Mouse (Mus musculus) cerebellum, adult 2 months (tissue): ENCODE data around the gene Cacna2d3. TPM values are rescaled to one million over a fixed set of nuclear protein-coding genes. Genes with fewer than 3 reads are reported as not detected.

Experiments used
- DNase-seq, 2 experiments: peaks; one replicate each; pipeline ENCODE4 v3.0.0; 2021
- H3K27ac ChIP-seq: fragments of 200-500 bp; 2 replicates; pipeline ENCODE4 v1.5.1; 2012; ENCODE audit warnings: low read length, control low read depth, inconsistent platforms; ENCODE audit not compliant: insufficient read depth
- H3K27me3 ChIP-seq: fragments of 200-500 bp; 2 replicates; pipeline ENCODE4 v1.6.1; 2012; ENCODE audit warnings: inconsistent platforms, mild to moderate bottlenecking, low read length, moderate library complexity; ENCODE audit not compliant: control insufficient read depth, insufficient read depth
- H3K4me1 ChIP-seq: fragments of 200-500 bp; 2 replicates; pipeline ENCODE4 v1.6.1; 2011; ENCODE audit warnings: low read length; ENCODE audit not compliant: control insufficient read depth, insufficient read depth
- H3K4me3 ChIP-seq: fragments of 200-500 bp; replicated peaks from 2 replicates; pipeline ENCODE3; 2011; ENCODE audit warnings: mild to moderate bottlenecking, low read depth, low read length, control low read depth; ENCODE audit not compliant: insufficient read depth
- CTCF ChIP-seq: fragments of 200-500 bp; IDR thresholded peaks from 2 replicates; pipeline ENCODE4 v1.5.1; 2011; ENCODE audit warnings: low read depth, mild to moderate bottlenecking, control low read depth, low read length, moderate library complexity, borderline replicate concordance; ENCODE audit not compliant: insufficient read depth
- POLR2A ChIP-seq: fragments of 200-500 bp; IDR thresholded peaks from 2 replicates; pipeline ENCODE4 v1.6.1; 2011; ENCODE audit warnings: low read length, control low read depth, borderline replicate concordance; ENCODE audit not compliant: insufficient read depth
- WGBS: fragments of 180-500 bp; shearing (Covaris S2); methylation state at CpG from one replicate; pipeline ENCODE4 v1.1.7; 2018; 5-methylcytosine and 5-hydroxymethylcytosine counted together
- polyA plus RNA-seq: library from polyadenylated mRNA; depleted of rRNA; stranded (reverse); fragments of >200 nt; gene quantifications from 2 replicates; pipeline ENCODE4 v1.2.3, GENCODE M21; 2012

The Cacna2d3 gene
- polyA plus RNA-seq, 1 experiment, result 40.3 TPM

GRCm38 (mm10) chr14:29402471-29402870 is 319.2 kb downstream of the Cacna2d3 start:
- Histone ChIP-seq H3K27me3 (no peaks in the 10 kb centered on the region), H3K4me3 (no peak overlapping the region), H3K4me1 (0 out of 2 replicates have a peak, but pooled peaks cover 2% of the 10 kb centered on the region), H3K27ac (no peak overlapping the region)
- WGBS, result 66% methylated on average over 8 of the region's 8 CpGs
- TF ChIP-seq CTCF (no peak), POLR2A (no peak)
- no peak for DNase-seq

DNA sequence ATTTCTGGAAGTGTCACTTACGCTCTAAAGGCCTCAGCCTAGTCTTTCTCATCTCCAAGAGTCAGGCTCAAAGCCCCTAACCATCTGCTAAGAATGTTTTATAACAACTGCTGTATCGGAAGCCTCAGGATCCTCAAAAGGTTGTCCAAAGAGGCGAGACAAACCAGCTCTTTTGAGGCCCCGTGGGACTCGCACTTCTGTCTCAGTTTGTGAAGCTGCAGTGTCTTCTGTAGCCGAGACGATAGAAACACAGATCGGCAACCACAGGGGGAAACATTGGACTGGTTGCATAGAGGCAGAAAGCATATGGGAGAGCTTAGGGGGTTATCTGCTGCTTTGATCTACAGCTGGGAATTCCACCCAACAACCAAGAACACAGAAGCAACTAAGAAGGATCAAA is 327.9 kb downstream of the Cacna2d3 start:
- no peak for DNase-seq
- Histone ChIP-seq H3K4me1 (no peaks in the 10 kb centered on the region), H3K4me3 (no peak overlapping the region), H3K27ac (no peak overlapping the region), H3K27me3 (no peaks in the 10 kb centered on the region)
- TF ChIP-seq POLR2A (no peak), CTCF (no peak)
- WGBS, result 80% methylated on average over 8 of the region's 8 CpGs

- TF ChIP-seq POLR2A, result no peak
- no peak for TF ChIP-seq CTCF
- no peaks in the 10 kb centered on the region for H3K27me3 ChIP-seq
- DNase-seq, result no peak
- 98% methylated on average over 3 of the region's 3 CpGs for WGBS
- no peak overlapping the region for H3K4me3 ChIP-seq
- H3K27ac ChIP-seq, result no peak overlapping the region
- H3K4me1 ChIP-seq, result no peaks in the 10 kb centered on the region
These were observed 328.8 kb downstream of the Cacna2d3 start for GRCm38 (mm10) chr14:29392851-29393250.

DNA sequence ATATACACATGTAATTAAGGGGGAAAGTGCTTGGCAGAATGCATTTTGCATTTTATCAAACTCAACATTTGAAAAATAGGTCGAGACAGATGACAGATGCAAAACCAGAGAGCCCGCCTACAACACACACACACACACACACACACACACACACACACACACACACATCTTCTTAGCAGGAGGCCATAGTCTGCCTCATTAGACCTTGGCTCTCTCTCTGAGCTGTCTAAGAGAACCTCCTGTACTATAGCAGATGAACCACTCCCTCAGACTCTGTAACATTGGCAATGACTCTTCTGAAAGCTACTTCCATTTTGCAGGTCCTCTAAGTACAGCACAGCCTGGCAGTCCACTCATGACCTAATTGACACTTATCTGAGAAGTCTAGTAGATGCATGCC is 330.2 kb downstream of the Cacna2d3 start:
- Histone ChIP-seq H3K4me3 (no peak overlapping the region), H3K27ac (no peak overlapping the region), H3K4me1 (no peaks in the 10 kb centered on the region; the same call in 1 of the 2 replicates), H3K27me3 (no peaks in the 10 kb centered on the region)
- TF ChIP-seq CTCF, result no peak
- TF ChIP-seq POLR2A, result no peak
- WGBS, result 63% methylated on average over 2 of the region's 2 CpGs
- no peak for DNase-seq

DNA sequence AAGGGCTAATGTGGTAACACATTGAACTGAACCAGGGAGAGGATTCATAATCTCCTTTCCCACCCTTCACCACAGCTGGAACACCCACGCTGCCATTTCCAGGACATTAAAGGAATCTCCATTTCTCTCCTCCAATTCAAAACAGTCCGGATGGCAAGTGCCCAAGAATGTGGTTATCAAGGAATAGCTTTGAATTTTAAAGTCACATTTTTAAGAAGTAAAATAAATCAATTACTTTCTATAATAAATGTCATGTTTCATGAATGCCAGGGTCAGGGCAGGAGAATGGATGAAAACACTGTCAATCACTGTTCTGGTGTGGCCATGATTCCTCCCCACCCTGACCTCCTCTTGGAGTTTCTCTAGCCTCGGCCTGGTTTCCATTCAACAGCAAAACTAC is 333.9 kb downstream of the Cacna2d3 start:
- Histone ChIP-seq H3K4me1 (no peaks in the 10 kb centered on the region; the same call in 1 of the 2 replicates), H3K27me3 (no peaks in the 10 kb centered on the region), H3K4me3 (no peak overlapping the region), H3K27ac (no peak overlapping the region)
- no peak for TF ChIP-seq POLR2A
- 95% methylated on average over 3 of the region's 3 CpGs for WGBS
- DNase-seq, result no peak

DNA sequence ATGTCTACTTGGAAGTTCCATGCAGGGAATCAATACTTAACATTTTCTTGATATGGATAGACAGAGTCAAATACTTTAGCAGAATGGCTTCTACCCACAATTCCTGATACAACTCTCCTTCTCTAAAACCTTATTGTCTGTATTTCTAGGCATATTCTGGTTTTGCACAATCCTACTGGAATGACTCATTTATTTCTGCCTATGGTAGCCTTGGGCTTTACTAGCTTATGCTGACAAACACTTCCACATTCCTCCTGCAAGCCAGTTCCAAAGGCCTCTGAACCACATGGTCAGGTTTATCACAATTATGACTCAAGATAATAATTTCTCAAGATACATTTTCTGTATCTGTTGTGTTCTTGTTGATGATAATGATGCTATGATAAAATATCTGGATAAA is 336.2 kb downstream of the Cacna2d3 start:
- no peak overlapping the region for H3K4me3 ChIP-seq
- DNase-seq, result no peak
- H3K27ac ChIP-seq, result no peak overlapping the region
- TF ChIP-seq POLR2A (no peak), CTCF (no peak)
- no peaks in the 10 kb centered on the region; the same call in 1 of the 2 replicates for H3K4me1 ChIP-seq
- H3K27me3 ChIP-seq, result no peaks in the 10 kb centered on the region

- Histone ChIP-seq H3K4me1 (no peaks in the 10 kb centered on the region; the same call in 1 of the 2 replicates), H3K27ac (no peak overlapping the region), H3K27me3 (no peaks in the 10 kb centered on the region), H3K4me3 (no peak overlapping the region)
- 93% methylated on average over 2 of the region's 2 CpGs for WGBS
- TF ChIP-seq CTCF (no peak), POLR2A (no peak)
- no peak for DNase-seq
These were observed 338.9 kb downstream of the Cacna2d3 start for GRCm38 (mm10) chr14:29382786-29383185.

GRCm38 (mm10) chr14:29366911-29367310 is 354.8 kb downstream of the Cacna2d3 start:
- Histone ChIP-seq H3K27me3 (no peaks in the 10 kb centered on the region; the same call in 1 of the 2 replicates), H3K27ac (no peak overlapping the region), H3K4me3 (no peak overlapping the region), H3K4me1 (no peaks in the 10 kb centered on the region)
- DNase-seq, result no peak
- 49% methylated on average over 5 of the region's 5 CpGs for WGBS
- TF ChIP-seq CTCF (no peak), POLR2A (no peak)
